Mouse (Mus musculus) small intestine, adult 2 months (tissue): ENCODE results near the gene Hes7.

Experiments used
- CTCF ChIP-seq: fragments of 200-500 bp; IDR thresholded peaks from 2 replicates; pipeline ENCODE4 v1.5.1; 2012; ENCODE audit warnings: low read depth, mild to moderate bottlenecking, control low read depth, inconsistent platforms, low read length, moderate library complexity, mixed read lengths; ENCODE audit not compliant: insufficient replicate concordance, insufficient read length; ENCODE audit errors: extremely low read depth
- POLR2A ChIP-seq: fragments of 200-500 bp; IDR thresholded peaks from 2 replicates; pipeline ENCODE4 v1.6.1; 2012; ENCODE audit warnings: low read depth, mild to moderate bottlenecking, control low read depth, inconsistent platforms, low read length, moderate library complexity

DNA sequence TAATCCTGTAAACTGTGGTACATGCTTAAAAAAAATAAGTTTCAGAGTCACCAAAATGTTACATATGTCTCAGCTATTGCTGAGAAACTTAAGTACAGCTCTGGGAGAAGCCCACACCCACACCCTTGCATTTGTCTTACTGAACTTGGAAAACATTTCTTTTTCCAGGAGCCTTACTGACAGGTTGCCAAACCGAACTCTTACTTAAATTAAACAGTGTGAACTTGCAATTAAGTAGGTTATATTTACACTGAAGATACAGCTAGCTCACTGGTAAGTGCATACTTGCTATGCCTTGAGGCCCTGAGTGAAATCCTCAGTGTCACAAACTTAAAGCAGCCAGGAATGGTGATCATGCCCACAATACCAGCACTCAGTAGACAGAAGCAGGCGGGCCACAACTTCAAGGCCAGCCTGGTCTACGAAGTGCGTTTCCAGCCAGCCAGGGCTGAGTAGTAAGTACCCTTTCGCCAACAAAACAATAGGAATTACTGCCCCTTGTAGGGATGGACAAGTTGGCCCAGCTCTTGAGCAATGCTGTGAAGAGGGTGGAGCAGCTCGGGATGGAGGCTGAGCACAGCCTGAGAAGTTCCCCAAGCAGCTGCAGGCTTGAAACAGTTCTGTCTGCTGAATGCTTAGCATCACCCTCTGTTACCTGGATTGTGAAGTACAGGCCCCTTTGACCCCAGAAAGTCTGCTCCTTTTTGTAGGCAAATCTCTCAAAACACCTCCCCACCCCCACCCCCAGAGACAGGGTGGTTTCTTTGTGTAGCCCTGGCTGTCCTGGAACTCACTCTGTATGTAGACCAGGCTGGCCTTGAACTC is 46.0 kb upstream of the Hes7 start:
- TF ChIP-seq POLR2A (no peak), CTCF (no peak)
